Mouse (Mus musculus) embryo, embryonic 9.5 days (tissue): ENCODE data around the gene Aldh1l1.

Experiments used
- DNase-seq: peaks from one replicate; pipeline ENCODE4 v3.0.0-alpha.2; 2017; ENCODE audit errors: extremely low spot score

Gene Aldh1l1

DNA sequence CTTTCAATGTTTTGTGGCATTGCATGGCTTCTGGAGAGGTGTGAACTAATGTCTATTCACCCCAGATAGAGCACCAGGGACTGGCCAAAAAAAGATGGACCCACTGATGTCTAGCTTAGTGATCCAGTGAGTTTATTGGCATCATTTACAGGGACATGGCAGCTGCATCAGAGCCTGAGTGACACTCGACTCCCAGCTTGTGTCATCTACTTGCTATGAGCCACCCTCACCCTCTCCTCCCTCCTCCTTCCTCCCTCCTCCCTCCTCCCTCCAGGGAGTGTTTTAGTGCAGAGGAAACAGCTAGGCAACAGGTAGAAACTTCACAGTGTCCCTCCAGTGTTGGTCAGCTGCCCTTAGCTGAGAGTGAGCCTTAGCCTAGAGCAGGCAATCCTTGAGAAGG lies 108.7 kb downstream of the Aldh1l1 start:
- DNase-seq: no peak

- DNase-seq: no peak
Observed at GRCm38 (mm10) chr6:90597060-90597459, 110.8 kb downstream of the Aldh1l1 start.

- no peak for DNase-seq
Observed at GRCm38 (mm10) chr6:90597592-90597991, 111.4 kb downstream of the Aldh1l1 start.

GRCm38 (mm10) chr6:90598197-90598596 lies 112.0 kb downstream of the Aldh1l1 start:
- DNase-seq: no peak

DNA sequence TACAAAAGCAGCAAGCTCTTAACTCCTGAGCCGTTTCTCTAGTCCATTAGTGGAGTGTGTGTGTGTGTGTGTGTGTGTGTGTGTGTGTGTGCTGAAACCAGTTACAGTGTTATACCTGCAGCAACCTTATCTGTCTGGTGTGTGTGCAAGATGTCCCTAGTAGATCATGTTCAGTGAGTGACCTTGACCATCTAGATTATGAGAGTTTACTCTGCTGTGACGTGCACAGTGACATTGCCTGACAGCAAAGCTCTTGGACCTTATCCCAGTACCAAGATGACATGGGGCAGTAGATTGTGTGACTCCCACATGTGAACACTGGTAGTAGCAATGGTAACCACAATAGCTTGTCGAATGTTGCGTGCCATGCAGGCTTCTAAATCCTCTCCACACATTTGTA lies 114.1 kb downstream of the Aldh1l1 start:
- no peak for DNase-seq

DNA sequence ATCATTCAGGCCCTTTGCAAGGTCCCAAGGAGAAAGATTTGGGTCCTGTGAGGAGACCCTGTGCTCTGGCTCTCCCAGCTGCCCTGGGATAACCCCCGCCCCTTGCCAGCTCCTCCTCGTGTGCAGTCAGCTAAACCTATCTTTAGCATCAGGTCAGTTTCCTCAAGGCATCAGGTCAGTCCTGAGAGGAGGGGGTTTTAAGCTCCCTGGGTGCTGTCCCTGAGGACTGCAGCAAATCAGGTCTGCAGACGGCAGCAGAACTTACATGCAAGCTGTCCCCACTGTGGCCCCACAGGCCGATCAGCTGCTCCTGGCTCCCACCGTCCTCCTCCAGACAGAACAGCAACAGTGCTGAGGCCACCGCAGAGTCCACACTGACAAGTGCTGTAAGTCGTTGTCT lies 115.5 kb downstream of the Aldh1l1 start:
- no peak for DNase-seq

DNA sequence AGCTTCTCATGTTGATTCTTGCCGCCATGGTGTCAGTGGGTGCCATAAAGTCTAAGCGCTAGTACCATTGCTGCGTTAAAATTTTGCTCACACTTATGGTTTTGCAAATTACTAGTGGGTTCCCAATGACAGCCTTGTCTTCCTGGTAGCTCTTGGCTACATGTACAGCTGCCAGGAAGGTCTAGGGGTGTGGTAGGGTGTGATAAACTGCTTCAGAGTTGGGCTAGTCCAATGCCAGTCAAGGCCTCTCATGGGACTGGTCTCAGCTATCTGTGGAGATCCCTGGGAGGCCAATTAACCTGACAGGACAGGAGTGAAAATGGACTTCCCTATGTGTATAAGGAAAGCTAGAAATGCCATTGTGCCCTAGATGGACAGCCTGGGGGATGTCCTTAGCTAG lies 116.1 kb downstream of the Aldh1l1 start:
- no peak for DNase-seq

GRCm38 (mm10) chr6:90603126-90603525 lies 116.9 kb downstream of the Aldh1l1 start:
- no peak for DNase-seq

GRCm38 (mm10) chr6:90604130-90604529 lies 117.9 kb downstream of the Aldh1l1 start:
- no peak for DNase-seq

GRCm38 (mm10) chr6:90604533-90605297 lies 118.5 kb downstream of the Aldh1l1 start, which contains the start of gene Slc41a3:
Gene Slc41a3 (plus strand): TSS chr6:90604725.
- DNase-seq: peak; percentile 92

GRCm38 (mm10) chr6:90605298-90605665 lies 119.1 kb downstream of the Aldh1l1 start:
- DNase-seq: no peak

DNA sequence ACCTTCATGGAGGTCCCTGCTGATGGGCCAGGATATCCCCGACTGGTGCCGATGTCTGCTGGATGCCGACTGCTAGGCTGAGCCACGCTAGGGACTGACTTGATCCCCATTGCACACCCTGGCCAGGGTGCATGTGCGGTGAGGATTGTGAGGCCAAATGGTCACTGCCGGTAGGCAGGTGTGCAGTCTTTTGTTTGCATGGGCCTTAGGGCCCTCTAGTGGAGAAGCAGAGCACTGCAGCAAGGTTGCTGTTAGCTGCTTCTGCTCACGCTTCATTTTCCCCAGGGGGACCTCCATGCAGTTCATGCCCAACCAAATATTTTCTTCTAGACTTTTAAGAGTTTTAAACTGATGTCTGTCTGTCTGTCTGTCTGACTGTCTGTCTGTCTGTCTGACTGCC lies 120.3 kb downstream of the Aldh1l1 start:
- peak; percentile 74 for DNase-seq

DNA sequence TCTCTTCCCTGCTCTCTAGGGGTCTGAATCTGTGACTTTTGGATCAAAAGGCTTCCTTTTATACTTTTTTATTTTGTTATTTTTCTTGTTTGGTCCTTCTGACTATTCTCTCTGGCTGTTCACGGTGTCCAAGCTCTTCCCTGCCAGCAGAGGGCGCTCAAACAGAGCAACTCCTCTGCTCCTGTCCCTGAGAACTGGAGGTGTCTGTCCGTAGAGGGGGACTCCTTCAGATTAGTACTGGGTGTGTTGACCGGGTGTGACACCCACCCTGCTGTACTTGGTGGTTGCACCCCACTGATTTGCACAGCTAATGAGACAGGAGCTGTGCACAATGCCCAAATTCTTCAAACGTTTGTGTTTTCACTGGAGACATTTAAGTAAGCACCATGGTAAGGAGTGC lies 121.0 kb downstream of the Aldh1l1 start:
- peak; percentile 68 for DNase-seq

- DNase-seq: no peak
Observed at GRCm38 (mm10) chr6:90608186-90608585, 122.0 kb downstream of the Aldh1l1 start.

DNA sequence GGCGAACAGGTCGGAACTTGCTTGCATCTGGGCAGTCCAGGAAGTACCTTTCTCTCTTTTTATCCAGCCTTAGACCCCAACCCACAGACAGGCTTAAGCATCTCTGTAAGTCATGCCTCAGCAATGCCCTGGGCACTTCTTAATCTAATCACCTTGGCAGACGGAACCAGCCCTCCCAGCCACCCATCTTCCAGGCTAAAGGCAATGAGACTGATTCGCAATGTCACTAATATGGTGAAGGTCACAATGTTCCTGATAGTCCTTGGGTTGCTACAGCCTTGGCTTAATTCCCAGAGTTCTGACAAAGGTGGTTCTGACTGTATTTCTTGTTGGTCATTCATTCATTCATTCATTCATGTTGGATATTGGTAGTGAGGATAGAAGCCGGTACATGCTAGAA lies 124.0 kb downstream of the Aldh1l1 start:
- DNase-seq: no peak

GRCm38 (mm10) chr6:90613277-90613676 lies 127.0 kb downstream of the Aldh1l1 start:
- DNase-seq: no peak

DNA sequence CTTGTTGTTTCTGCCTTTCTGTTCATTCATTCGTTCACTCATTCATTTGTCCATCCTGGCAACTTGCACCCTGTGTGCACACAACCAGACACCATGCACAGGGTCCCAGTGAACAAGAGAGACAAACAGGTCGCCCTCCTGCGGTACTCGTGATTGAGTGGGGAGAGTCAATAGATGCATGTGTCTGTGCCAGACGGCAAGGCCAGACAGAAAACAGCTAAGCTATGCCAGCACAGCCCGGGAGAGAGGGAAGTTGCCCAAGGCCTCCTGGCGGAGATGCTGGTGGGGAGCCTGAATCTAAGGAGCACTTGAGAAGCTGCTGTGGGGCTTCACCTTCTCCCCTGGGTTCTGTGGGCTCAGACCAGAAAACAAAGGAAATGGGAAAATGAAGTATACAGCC lies 129.1 kb downstream of the Aldh1l1 start:
- no peak for DNase-seq

DNA sequence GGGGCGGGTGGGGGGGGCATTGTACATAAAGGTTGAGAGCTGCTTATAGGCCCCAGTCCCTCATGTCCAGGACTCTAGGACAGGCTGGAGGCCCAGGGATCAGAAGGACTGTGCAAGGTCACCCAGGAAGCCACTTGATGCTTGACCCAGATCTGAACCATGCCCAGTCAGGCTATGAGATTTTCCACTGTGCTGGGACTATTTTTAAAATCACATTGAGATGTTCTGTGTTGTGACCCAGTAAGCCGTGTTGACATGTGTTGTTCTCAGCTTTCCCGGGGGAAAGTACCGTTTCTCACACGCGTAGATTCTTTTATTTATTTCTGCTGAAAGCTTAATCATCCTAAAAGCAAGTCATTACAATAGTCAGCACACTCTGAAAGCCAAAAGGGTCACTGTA lies 129.8 kb downstream of the Aldh1l1 start:
- DNase-seq: no peak

DNA sequence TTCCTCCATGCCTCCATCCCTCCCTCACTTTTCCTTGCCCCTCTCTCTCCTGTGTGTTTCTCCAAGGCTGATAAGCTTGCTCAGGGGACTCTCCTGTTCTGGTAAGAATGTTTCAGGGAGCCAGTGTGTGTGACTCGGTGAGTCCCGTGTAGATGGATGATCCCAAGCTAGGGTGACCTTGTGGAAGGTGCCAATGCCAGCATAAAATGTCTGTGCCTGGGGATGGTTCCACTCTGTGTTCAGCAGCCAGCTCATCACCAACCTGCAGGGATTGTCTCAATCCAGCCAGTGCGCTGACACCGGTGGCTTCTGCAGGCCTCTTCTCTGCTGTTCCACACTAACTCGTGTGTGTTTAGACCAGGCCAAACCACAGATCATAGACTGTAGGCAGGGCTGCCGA lies 130.3 kb downstream of the Aldh1l1 start:
- no peak for DNase-seq

GRCm38 (mm10) chr6:90618274-90618673 lies 132.0 kb downstream of the Aldh1l1 start:
- DNase-seq: no peak

DNA sequence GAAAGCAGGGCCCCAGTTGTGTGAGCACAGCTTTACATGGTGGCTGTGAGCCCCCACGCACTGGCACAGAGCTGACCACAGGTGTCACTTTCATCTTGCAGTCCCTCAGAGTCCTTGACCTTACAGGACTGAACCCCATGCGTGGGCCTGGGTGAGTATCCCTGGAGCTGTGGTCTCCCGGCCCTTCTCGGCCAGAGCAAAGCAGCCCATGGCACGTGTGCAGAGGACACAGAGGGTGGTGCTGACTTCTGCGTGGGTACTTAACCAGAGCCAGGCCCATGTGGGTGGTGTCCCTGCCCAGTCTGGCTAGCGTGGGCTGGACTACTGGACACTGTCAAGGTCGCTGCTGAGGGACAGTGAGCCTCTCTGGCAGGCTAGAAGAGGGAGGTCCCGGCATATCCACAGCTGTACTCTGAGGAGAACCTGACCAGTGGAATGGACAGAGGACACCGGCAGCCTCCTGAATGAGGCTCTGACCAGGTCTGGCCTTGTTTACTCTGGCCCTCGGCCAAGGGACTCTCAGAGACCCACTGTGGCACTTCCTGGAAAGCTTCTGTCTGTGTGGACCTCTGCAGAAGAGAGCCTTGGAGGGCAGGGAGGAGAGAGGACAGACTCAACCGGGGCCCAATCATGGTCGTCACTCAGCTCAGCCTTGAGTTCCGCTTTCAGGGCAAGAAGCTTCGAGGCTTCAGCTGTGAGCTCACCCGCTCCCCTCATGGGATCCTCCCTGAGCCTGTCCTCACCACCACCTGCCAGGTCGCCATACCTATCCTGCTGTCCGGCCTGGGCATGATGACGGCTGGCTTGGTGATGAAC lies 132.8 kb downstream of the Aldh1l1 start:
- DNase-seq: no peak

- DNase-seq: no peak
Observed at GRCm38 (mm10) chr6:90619936-90620335, 133.7 kb downstream of the Aldh1l1 start.
